Mouse (Mus musculus) liver, postnatal 0 days (tissue): ENCODE results near the gene Snx12. TPM values are rescaled to one million over a fixed set of nuclear protein-coding genes. Genes with fewer than 3 reads are reported as not detected.

Experiments
- ATAC-seq: fragments of 200-750 bp; cut with Nextera tagmentation; 2 replicates; pipeline ENCODE4 v1.8.0; 2017; ENCODE audit warnings: mild to moderate bottlenecking, moderate library complexity
- DNase-seq: peaks from one replicate; pipeline ENCODE4 v3.0.0-alpha.2; 2016
- H3K27ac ChIP-seq: fragments of 300-500 bp; sonication (generic); 2 replicates; pipeline ENCODE4 v1.5.1; 2014; ENCODE audit warnings: antibody characterized with exemption, moderate library complexity, mild to moderate bottlenecking, low read depth
- H3K27me3 ChIP-seq: fragments of 300-500 bp; sonication (generic); 2 replicates; pipeline ENCODE4 v1.6.1; 2014; ENCODE audit warnings: low read length, control low read depth, mixed read lengths; ENCODE audit not compliant: insufficient read depth
- H3K36me3 ChIP-seq: fragments of 300-500 bp; sonication (generic); replicated peaks from 2 replicates; pipeline ENCODE4 v1.6.1; 2014; ENCODE audit warnings: mild to moderate bottlenecking, control low read depth, low read length, moderate library complexity, mixed read lengths; ENCODE audit not compliant: insufficient read depth
- H3K4me1 ChIP-seq: fragments of 300-500 bp; sonication (generic); 2 replicates; pipeline ENCODE4 v1.6.1; 2014; ENCODE audit warnings: antibody characterized with exemption, mild to moderate bottlenecking, control low read depth; ENCODE audit not compliant: insufficient read depth
- H3K4me2 ChIP-seq: fragments of 300-500 bp; sonication (generic); 2 replicates; pipeline ENCODE4 v1.6.1; 2014; ENCODE audit warnings: low read depth, mild to moderate bottlenecking, low read length, moderate library complexity, mixed read lengths
- H3K4me3 ChIP-seq: fragments of 300-500 bp; sonication (generic); 2 replicates; pipeline ENCODE4 v1.5.1; 2014; ENCODE audit warnings: low read depth, low read length
- H3K9ac ChIP-seq: fragments of 300-500 bp; sonication (generic); replicated peaks from 2 replicates; pipeline ENCODE4 v1.6.1; 2014; ENCODE audit warnings: mild to moderate bottlenecking, moderate library complexity
- H3K9me3 ChIP-seq: fragments of 300-500 bp; sonication (generic); 2 replicates; pipeline ENCODE4 v1.6.1; 2016; ENCODE audit warnings: mild to moderate bottlenecking, control low read depth, low read length, mixed read lengths
- CTCF ChIP-seq: sonication (generic); IDR thresholded peaks from 2 replicates; pipeline ENCODE4 v1.5.1; 2016; ENCODE audit warnings: antibody characterized with exemption, low read depth
- EP300 ChIP-seq: IDR thresholded peaks from 2 replicates; pipeline ENCODE4 v1.6.1; 2016; ENCODE audit warnings: antibody characterized with exemption, low read depth, mild to moderate bottlenecking
- WGBS: fragments of 180-500 bp; shearing (Covaris S2); extraction: QIAGEN DNeasy Blood & Tissue Kit; methylation state at CpG from one replicate; pipeline ENCODE4 v1.1.7; 2014; ENCODE audit not compliant: insufficient replicate concordance; 5-methylcytosine and 5-hydroxymethylcytosine counted together
- polyA plus RNA-seq: library from polyadenylated mRNA; unstranded; fragments of >200 nt; fragmentation: Nextera tagmentation; extraction: Ambion mirVana; gene quantifications from 2 replicates; pipeline ENCODE4 v1.2.1, GENCODE M21; 2015

Snx12 gene
- polyA plus RNA-seq, 1 experiment from 2014 or later, result 17.6 TPM

- no peak for TF ChIP-seq EP300
Measured at GRCm38 (mm10) chrX:101065245-101065644, 157.1 kb downstream of the Snx12 start.

GRCm38 (mm10) chrX:101063503-101063902 is 158.9 kb downstream of the Snx12 start:
- H3K4me3 ChIP-seq, result no peak overlapping the region
- WGBS, result 55% methylated on average over 2 of the region's 2 CpGs
- no peak overlapping the region for H3K9ac ChIP-seq
- no peaks in the 10 kb centered on the region for H3K27me3 ChIP-seq
- no peak overlapping the region for H3K27ac ChIP-seq
- H3K4me2 ChIP-seq, result no peak overlapping the region
- no peaks in the 10 kb centered on the region for H3K4me1 ChIP-seq
- no peaks in the 10 kb centered on the region for H3K9me3 ChIP-seq
- TF ChIP-seq EP300 (no peak), CTCF (no peak)
- ATAC-seq (no peak), DNase-seq (no peak)
- no peaks in the 10 kb centered on the region for H3K36me3 ChIP-seq

More at GRCm38 (mm10) chrX:101065245-101065644, 157.1 kb downstream of the Snx12 start:
- Histone ChIP-seq H3K4me1 (no peaks in the 10 kb centered on the region), H3K27ac (no peak overlapping the region), H3K4me2 (no peak overlapping the region), H3K4me3 (no peak overlapping the region), H3K9ac (no peak overlapping the region), H3K27me3 (no peaks in the 10 kb centered on the region), H3K9me3 (no peaks in the 10 kb centered on the region), H3K36me3 (no peaks in the 10 kb centered on the region)
- ATAC-seq (no peak), DNase-seq (no peak)
- WGBS, result 55% methylated on average over 1 of the region's 1 CpGs

- H3K27ac ChIP-seq, result no peak within 1 kb of the TSS
- no peak within 1 kb of the TSS for H3K9ac ChIP-seq
- no peaks in the 10 kb centered on the region for H3K27me3 ChIP-seq
- ATAC-seq (no peak), DNase-seq (no peak)
- H3K4me1 ChIP-seq, result no peaks in the 10 kb centered on the region
- no peak within 1 kb of the TSS for H3K4me2 ChIP-seq
- no peak for TF ChIP-seq EP300
- TF ChIP-seq CTCF, result no peak
- no peak within 1 kb of the TSS for H3K4me3 ChIP-seq
- WGBS, result 87% methylated on average over 31 of the region's 31 CpGs
- no peaks in the 10 kb centered on the region for H3K36me3 ChIP-seq
- H3K9me3 ChIP-seq, result no peaks in the 10 kb centered on the region
Measured at GRCm38 (mm10) chrX:101059541-101059940, 162.8 kb downstream of the Snx12 start, which contains the start of gene Tex11. Tex11 (minus strand) TSS chrX:101059667.

Other genes with a start within 250 kb of the Snx12 start
- gene Tex11, start 162.9 kb downstream of the Snx12 start, polyA plus RNA-seq, result 0.06 TPM in 1 of 2 replicates, not detected in the other
- 0.13 and 0.28 TPM in 2 replicates for gene Slc7a3, start 136.5 kb downstream of the Snx12 start, polyA plus RNA-seq
- gene Foxo4, start 32.0 kb upstream of the Snx12 start, polyA plus RNA-seq, result 1.00 and 1.1 TPM in 2 replicates
- not detected in 2 replicates for gene Gm614, start 41.4 kb upstream of the Snx12 start, polyA plus RNA-seq
- 7.7 and 8.0 TPM in 2 replicates for gene Il2rg, start 45.7 kb upstream of the Snx12 start, polyA plus RNA-seq
- not detected in 2 replicates for gene Gm20489, start 46.5 kb upstream of the Snx12 start, polyA plus RNA-seq
- gene Med12, start 51.5 kb upstream of the Snx12 start, polyA plus RNA-seq, result 10.2 and 14.3 TPM in 2 replicates
- 0.05 and 0.06 TPM in 2 replicates for gene Nlgn3, start 76.6 kb upstream of the Snx12 start, polyA plus RNA-seq
- gene Gjb1, start 153.8 kb upstream of the Snx12 start, polyA plus RNA-seq, result 420 and 460 TPM in 2 replicates
- 4.0 and 5.3 TPM in 2 replicates for gene Zmym3, start 198.3 kb upstream of the Snx12 start, polyA plus RNA-seq
- gene Nono, start 206.8 kb upstream of the Snx12 start, polyA plus RNA-seq, result 59.7 and 61.7 TPM in 2 replicates
- 0.45 and 4.6 TPM in 2 replicates for gene Itgb1bp2, start 226.5 kb upstream of the Snx12 start, polyA plus RNA-seq